Mouse (Mus musculus) liver, embryonic 14.5 days (tissue): ENCODE measurements at regions not wholly inside any gene's neighbourhood (a gene's known extent, or its start where the extent isn't known, plus 50 kb on each side); places are given as distances from the start of the nearest gene placed in this dataset.
A peak's percentile ranks its signal among the peaks of the same experiment; 100 is the strongest.

ENCODE experiments used
- ATAC-seq: fragments of 200-750 bp; cut with Nextera tagmentation; 2 replicates; pipeline ENCODE4 v1.8.0; 2017; ENCODE audit warnings: moderate number of reproducible peaks, mild to moderate bottlenecking, moderate library complexity; ENCODE audit not compliant: insufficient read depth
- DNase-seq, 3 experiments: peaks; one replicate each; pipeline ENCODE4 v3.0.0-alpha.2; 2012 to 2013; ENCODE audit warnings: low read depth in 3 of 3, low spot score in 3 of 3
- H3K27ac ChIP-seq: fragments of 300-500 bp; sonication (generic); 2 replicates; pipeline ENCODE4 v1.5.1; 2014; ENCODE audit warnings: moderate library complexity, mild to moderate bottlenecking, control low read depth, inconsistent platforms
- H3K27me3 ChIP-seq: fragments of 300-500 bp; sonication (generic); 2 replicates; pipeline ENCODE4 v1.6.1; 2014; ENCODE audit warnings: mild to moderate bottlenecking, low read length, moderate library complexity; ENCODE audit not compliant: control insufficient read depth, insufficient read depth
- H3K36me3 ChIP-seq: fragments of 300-500 bp; sonication (generic); replicated peaks from 2 replicates; pipeline ENCODE4 v1.6.1; 2014; ENCODE audit warnings: low read depth; ENCODE audit not compliant: control insufficient read depth, insufficient read depth
- H3K4me1 ChIP-seq, 2 experiments: fragments of 200-500 bp in 1 of 2; fragments of 300-500 bp in 1 of 2; sonication (generic) in 1 of 2; replicated peaks; 2 replicates each; pipeline ENCODE4 v1.6.1; 2012 to 2014; ENCODE audit warnings: antibody characterized with exemption in 1 of 2, inconsistent platforms in 1 of 2, low read length in 1 of 2; ENCODE audit not compliant: control insufficient read depth in 2 of 2, insufficient read depth in 2 of 2
- H3K4me2 ChIP-seq: fragments of 300-500 bp; sonication (generic); 2 replicates; pipeline ENCODE4 v1.6.1; 2014; ENCODE audit warnings: low read depth, mild to moderate bottlenecking, control low read depth, moderate library complexity
- H3K4me3 ChIP-seq, 2 experiments: fragments of 200-500 bp in 1 of 2; fragments of 300-500 bp in 1 of 2; sonication (generic) in 1 of 2; 2 replicates each; pipeline ENCODE4 v1.5.1; 2012 to 2014; ENCODE audit warnings: low read depth in 2 of 2, low read length in 2 of 2, mild to moderate bottlenecking in 2 of 2, control low read depth in 1 of 2, inconsistent platforms in 1 of 2, moderate library complexity in 1 of 2; ENCODE audit not compliant: insufficient read depth in 1 of 2
- H3K9ac ChIP-seq: fragments of 300-500 bp; sonication (generic); replicated peaks from 2 replicates; pipeline ENCODE4 v1.6.1; 2014; ENCODE audit warnings: mild to moderate bottlenecking, control low read depth, moderate library complexity
- H3K9me3 ChIP-seq: fragments of 300-500 bp; sonication (generic); 2 replicates; pipeline ENCODE4 v1.6.1; 2016; ENCODE audit warnings: low read length, mixed read lengths; ENCODE audit not compliant: control insufficient read depth
- CTCF ChIP-seq: IDR thresholded peaks from 2 replicates; pipeline ENCODE4 v1.5.1; 2016; ENCODE audit warnings: antibody characterized with exemption, low read depth, control low read depth
- EP300 ChIP-seq: IDR thresholded peaks from 2 replicates; pipeline ENCODE4 v1.6.1; 2016; ENCODE audit warnings: antibody characterized with exemption, low read depth
- WGBS: fragments of 180-500 bp; shearing (Covaris S2); extraction: QIAGEN DNeasy Blood & Tissue Kit; methylation state at CpG from one replicate; pipeline ENCODE4 v1.1.7; 2014; ENCODE audit not compliant: insufficient replicate concordance; 5-methylcytosine and 5-hydroxymethylcytosine counted together

GRCm38 (mm10) chr14:25105391-25105790 is 353.6 kb upstream of the Zmiz1 start:
- no peak for DNase-seq

GRCm38 (mm10) chr14:25106451-25106850 is 352.5 kb upstream of the Zmiz1 start:
- ATAC-seq (no peak), DNase-seq (no peak)
- no peak overlapping the region for H3K4me3 ChIP-seq
- H3K36me3 ChIP-seq, result no peaks in the 10 kb centered on the region
- TF ChIP-seq EP300 (no peak), CTCF (no peak)
- H3K4me1 ChIP-seq, result peaks cover 0 to 9% of the 10 kb centered on the region in 2 experiments; a peak in 2 of 4 replicates
- WGBS, result 55% methylated on average over 2 of the region's 2 CpGs
- H3K4me2 ChIP-seq, result no peak overlapping the region
- no peak overlapping the region for H3K9ac ChIP-seq
- H3K9me3 ChIP-seq, result no peaks in the 10 kb centered on the region
- no peak overlapping the region for H3K27ac ChIP-seq
- no peaks in the 10 kb centered on the region for H3K27me3 ChIP-seq

More at GRCm38 (mm10) chr14:25105391-25105790, 353.6 kb upstream of the Zmiz1 start:
- Histone ChIP-seq H3K4me2 (no peak overlapping the region), H3K9ac (no peak overlapping the region), H3K36me3 (no peaks in the 10 kb centered on the region), H3K9me3 (no peaks in the 10 kb centered on the region), H3K4me3 (no peak overlapping the region), H3K27me3 (no peaks in the 10 kb centered on the region), H3K27ac (no peak overlapping the region), H3K4me1 (peaks cover 0 to 9% of the 10 kb centered on the region in 2 experiments; a peak in 2 of 4 replicates)
- TF ChIP-seq EP300 (no peak), CTCF (no peak)
- WGBS, result 74% methylated on average over 10 of the region's 10 CpGs
- ATAC-seq, result no peak

- Histone ChIP-seq H3K9me3 (no peaks in the 10 kb centered on the region), H3K4me1 (peaks cover 0 to 12% of the 10 kb centered on the region in 2 experiments; a peak in 2 of 4 replicates), H3K4me3 (no peak overlapping the region), H3K4me2 (peak overlapping the region; percentile 23), H3K27me3 (no peaks in the 10 kb centered on the region), H3K27ac (no peak overlapping the region), H3K36me3 (no peaks in the 10 kb centered on the region), H3K9ac (no peak overlapping the region)
- ATAC-seq, result no peak
- no peak for TF ChIP-seq EP300
- no peak for TF ChIP-seq CTCF
- DNase-seq, result no peak
- 17% methylated on average over 17 of the region's 17 CpGs for WGBS
These were observed 350.8 kb upstream of the Zmiz1 start for GRCm38 (mm10) chr14:25108101-25108652.

- Histone ChIP-seq H3K9ac (no peak overlapping the region), H3K27me3 (no peaks in the 10 kb centered on the region), H3K9me3 (no peaks in the 10 kb centered on the region), H3K4me1 (peaks cover 0 to 13% of the 10 kb centered on the region in 2 experiments; a peak in 2 of 4 replicates), H3K27ac (no peak overlapping the region), H3K4me3 (no peak overlapping the region), H3K4me2 (peak overlapping the region; percentile 23), H3K36me3 (no peaks in the 10 kb centered on the region)
- DNase-seq (no peak), ATAC-seq (no peak)
- 3% methylated on average over 8 of the region's 8 CpGs for WGBS
- TF ChIP-seq EP300 (no peak), CTCF (no peak)
These were observed 350.2 kb upstream of the Zmiz1 start for GRCm38 (mm10) chr14:25108701-25109290.

GRCm38 (mm10) chr14:25109691-25110090 is 349.3 kb upstream of the Zmiz1 start:
- H3K36me3 ChIP-seq, result no peaks in the 10 kb centered on the region
- 11% methylated on average over 1 of the region's 1 CpGs for WGBS
- H3K4me3 ChIP-seq, result no peak overlapping the region
- no peaks in the 10 kb centered on the region for H3K27me3 ChIP-seq
- DNase-seq (no peak), ATAC-seq (no peak)
- H3K9ac ChIP-seq, result no peak overlapping the region
- peaks cover 0 to 13% of the 10 kb centered on the region in 2 experiments; a peak in 2 of 4 replicates for H3K4me1 ChIP-seq
- H3K9me3 ChIP-seq, result no peaks in the 10 kb centered on the region
- H3K4me2 ChIP-seq, result no peak overlapping the region
- TF ChIP-seq EP300 (no peak), CTCF (no peak)
- no peak overlapping the region for H3K27ac ChIP-seq
